Mouse (Mus musculus): ENCODE results near the gene Pigx. TPM values are rescaled to one million over a fixed set of nuclear protein-coding genes. Genes with fewer than 3 reads are reported as not detected.

The Pigx gene
- total RNA-seq, 2 experiments from 2014 or later = 44.1 TPM

GRCm38 (mm10) chr16:32063900-32064299 is 35.6 kb downstream of the Pigx start:
- intact Hi-C loops (cut with DNase I) = no loop called here
- no peak for DNase-seq

- no peak for DNase-seq
- intact Hi-C loops (cut with DNase I) = no loop called here
These were observed 37.3 kb downstream of the Pigx start for GRCm38 (mm10) chr16:32062226-32062625.

DNA sequence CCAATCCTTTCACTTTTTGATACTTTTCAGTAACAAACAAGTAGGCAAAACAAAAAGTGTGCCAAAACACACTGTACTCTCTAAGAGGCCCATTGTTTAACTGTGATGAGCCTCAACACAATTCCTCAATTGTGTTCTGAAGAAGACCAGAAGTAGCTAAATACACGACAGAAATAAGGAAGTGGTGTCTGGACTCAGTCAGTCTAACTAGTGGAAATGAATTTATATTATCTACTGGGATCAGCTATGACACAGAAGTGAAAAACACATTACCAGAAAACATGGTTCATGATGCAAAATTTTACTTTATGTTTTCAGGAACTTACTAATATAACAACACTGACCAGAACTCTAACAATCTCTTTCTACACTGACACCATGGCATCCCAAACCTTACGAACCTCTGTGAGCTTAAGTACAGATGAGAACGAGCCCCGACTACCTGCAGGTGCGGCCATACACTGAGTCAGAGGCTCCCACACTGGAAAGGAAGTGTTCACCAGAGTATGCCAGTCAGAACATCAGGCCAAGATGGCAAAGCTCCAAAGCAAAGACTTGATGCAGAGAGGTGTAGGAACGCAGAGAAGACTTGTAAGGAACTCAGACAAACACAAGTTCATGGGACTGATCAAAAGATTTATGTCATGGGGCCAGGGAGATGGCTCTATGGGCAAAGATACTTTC is 39.6 kb downstream of the Pigx start:
- intact Hi-C loops (cut with DNase I) = no loop called here
- DNase-seq = no peak

DNA sequence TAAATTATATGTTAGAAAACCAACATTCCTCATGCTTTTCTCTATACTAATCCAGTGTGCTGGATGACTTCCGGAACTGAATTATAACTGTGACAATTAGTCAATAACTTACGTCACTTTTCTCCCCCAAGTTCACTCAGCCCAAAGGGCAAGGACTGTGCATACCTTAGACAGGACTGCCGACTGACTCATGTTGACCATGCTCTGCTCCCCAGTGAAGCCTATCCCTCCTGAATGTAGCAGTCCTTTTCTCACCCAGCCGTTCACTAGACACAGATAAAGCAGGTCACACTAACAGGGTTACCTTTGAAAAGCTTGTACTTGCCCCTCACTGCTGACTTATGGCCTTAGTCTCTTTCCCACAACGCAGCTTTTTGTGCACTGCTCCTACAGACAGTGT is 40.7 kb downstream of the Pigx start:
- no peak for DNase-seq
- intact Hi-C loops (cut with DNase I) = no loop called here

DNA sequence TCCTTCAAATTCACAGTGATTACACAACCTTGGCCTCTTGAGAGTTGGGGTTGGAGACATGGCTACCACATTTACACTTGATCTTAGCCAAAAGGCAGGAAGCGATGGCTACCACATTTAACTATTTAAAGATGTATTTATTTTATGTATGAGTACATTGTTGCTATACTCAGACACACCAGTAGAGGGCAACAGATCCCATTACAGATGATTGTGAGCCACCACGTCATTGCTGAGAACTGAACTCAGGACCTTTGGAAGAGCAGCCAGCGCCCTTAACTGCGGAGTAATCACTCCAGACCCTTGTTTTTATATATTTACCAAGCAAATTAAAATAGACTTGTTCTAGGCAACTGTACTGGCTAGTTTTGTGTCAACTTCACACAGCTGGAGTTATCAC is 57.2 kb downstream of the Pigx start:
- intact Hi-C loops (cut with DNase I) = no loop called here
- DNase-seq = no peak

Other genes with a start within 250 kb of the Pigx start
- under 1 TPM; 0.30 to 0.56 TPM for gene Meltf, start 220.9 kb downstream of the Pigx start, total RNA-seq (2021)
- 10 to 100 TPM in 1 of 2 experiments, 1 to 10 TPM in 1; 8.9 to 10.4 TPM for gene Pigz, start 165.9 kb downstream of the Pigx start, total RNA-seq (2021)
- 10 to 100 TPM; 51.0 to 51.6 TPM for gene 0610012G03Rik, start 151.2 kb downstream of the Pigx start, total RNA-seq (2021)
- 10 to 100 TPM; 51.6 to 54.4 TPM for gene Ncbp2, start 151.2 kb downstream of the Pigx start, total RNA-seq (2021)
- gene Senp5, start 96.5 kb downstream of the Pigx start, total RNA-seq (2021) = 10 to 100 TPM; 41.8 to 43.2 TPM
- gene Pak2, start 20.4 kb downstream of the Pigx start, total RNA-seq (2021) = 10 to 100 TPM; 47.0 to 53.4 TPM
- gene Cep19, start 60 bp upstream of the Pigx start, total RNA-seq (2021) = 10 to 100 TPM; 38.4 to 40.7 TPM
- gene Nrros, start 65.9 kb upstream of the Pigx start, total RNA-seq (2021) = 1 to 10 TPM; 5.7 to 5.9 TPM
- gene Bex6, start 80.1 kb upstream of the Pigx start, total RNA-seq (2021) = not detected
- 10 to 100 TPM; 45.5 to 46.7 TPM for gene Fbxo45, start 147.4 kb upstream of the Pigx start, total RNA-seq (2021)
- 10 to 100 TPM; 10.2 to 10.3 TPM for gene Wdr53, start 147.5 kb upstream of the Pigx start, total RNA-seq (2021)
- gene Smco1, start 171.7 kb upstream of the Pigx start, total RNA-seq (2021) = not detected
- gene Rnf168, start 177.7 kb upstream of the Pigx start, total RNA-seq (2021) = 10 to 100 TPM; 34.4 to 34.6 TPM
- gene Ubxn7, start 232.5 kb upstream of the Pigx start, total RNA-seq (2021) = 10 to 100 TPM; 73.2 to 77.9 TPM